Mouse (Mus musculus) liver, embryonic 14.5 days (tissue): ENCODE results near the gene Serinc5.

Experiments
- CTCF ChIP-seq: IDR thresholded peaks from 2 replicates; pipeline ENCODE4 v1.5.1; 2016; ENCODE audit warnings: antibody characterized with exemption, low read depth, control low read depth
- EP300 ChIP-seq: IDR thresholded peaks from 2 replicates; pipeline ENCODE4 v1.6.1; 2016; ENCODE audit warnings: antibody characterized with exemption, low read depth

- TF ChIP-seq CTCF = peak; percentile 82
- TF ChIP-seq EP300 = no peak
Measured at GRCm38 (mm10) chr13:92740671-92741270, 129.9 kb downstream of the Serinc5 start.
